Mouse (Mus musculus) myocyte (in vitro differentiated cells): Measurements from ENCODE around the gene Rps27a. TPM values are rescaled to one million over a fixed set of nuclear protein-coding genes. Genes with fewer than 3 reads are reported as not detected.

ENCODE experiments used
- H3K27me3 ChIP-seq: one replicate; pipeline ENCODE4 v1.6.1; 2011; ENCODE audit not compliant: control insufficient read depth, insufficient read depth, insufficient read length
- H3K36me3 ChIP-seq: one replicate; pipeline ENCODE4 v1.6.1; 2011; ENCODE audit not compliant: control insufficient read depth, insufficient read depth
- H3K4me2 ChIP-seq: one replicate; pipeline ENCODE4 v1.6.1; 2011; ENCODE audit warnings: low read depth, control low read depth
- H3K4me3 ChIP-seq: one replicate; pipeline ENCODE4 v1.5.1; 2011; ENCODE audit warnings: mild to moderate bottlenecking, control low read depth, moderate library complexity
- H3K79me2 ChIP-seq: one replicate; pipeline ENCODE4 v1.6.1; 2011; ENCODE audit not compliant: control insufficient read depth, insufficient read depth
- H3ac ChIP-seq: one replicate; pipeline ENCODE4 v1.6.1; 2011; ENCODE audit not compliant: control insufficient read depth, insufficient read length
- E2F4 ChIP-seq: IDR thresholded peaks from one replicate; pipeline ENCODE4 v1.6.1; 2011; ENCODE audit warnings: mild to moderate bottlenecking, control low read depth, moderate library complexity; ENCODE audit not compliant: insufficient read depth
- MAX ChIP-seq: IDR thresholded peaks from one replicate; pipeline ENCODE4 v1.6.1; 2011; ENCODE audit warnings: low read depth, mild to moderate bottlenecking, control low read depth
- MYOD1 ChIP-seq, 3 experiments: IDR thresholded peaks; one replicate each; pipeline ENCODE4 v1.6.1; 2011; ENCODE audit warnings: control low read depth in 2 of 3, low read depth in 2 of 3, mild to moderate bottlenecking in 2 of 3, moderate library complexity in 1 of 3; ENCODE audit not compliant: insufficient read length in 2 of 3, control insufficient read depth in 1 of 3
- POLR2A ChIP-seq: IDR thresholded peaks from one replicate; pipeline ENCODE4 v1.6.1; 2011; ENCODE audit warnings: low read depth, mild to moderate bottlenecking, control low read depth, moderate library complexity; ENCODE audit not compliant: insufficient read length
- REST ChIP-seq: IDR thresholded peaks from one replicate; pipeline ENCODE4 v1.6.1; 2011; ENCODE audit warnings: mild to moderate bottlenecking, control low read depth, moderate library complexity; ENCODE audit not compliant: insufficient read depth, insufficient read length
- TCF3 ChIP-seq: IDR thresholded peaks from one replicate; pipeline ENCODE4 v1.6.1; 2011; ENCODE audit warnings: low read depth, control low read depth; ENCODE audit not compliant: insufficient read length
- polyA plus RNA-seq: library from polyadenylated mRNA; unstranded; fragments of >200 nt; fragmentation: generic; extraction: Trizol; gene quantifications from one replicate; pipeline ENCODE4 v1.2.1, GENCODE M21; 2012; ENCODE audit warnings: missing spikeins

The Rps27a gene
- polyA plus RNA-seq, 1 experiment: 1,894 TPM

DNA sequence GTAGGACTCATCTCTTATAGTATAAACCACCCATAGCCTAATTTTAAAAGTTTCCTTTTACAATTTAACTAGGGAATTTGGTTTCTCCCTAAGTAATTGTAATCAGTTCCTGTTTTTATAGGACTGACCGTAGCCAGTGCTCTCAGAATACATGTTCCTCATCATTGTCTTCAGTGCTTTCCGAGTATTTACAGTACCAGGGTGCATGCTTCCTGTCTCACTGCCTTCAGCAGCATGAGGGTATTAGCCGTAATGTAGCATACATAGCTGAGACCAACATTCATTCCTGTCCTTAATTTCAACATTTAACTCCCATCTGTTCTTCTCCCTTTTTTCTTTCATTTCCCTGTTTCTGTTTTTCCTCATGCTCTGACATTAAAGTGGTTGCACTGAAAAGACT is 50.9 kb downstream of the Rps27a start:
- Histone ChIP-seq H3K79me2 (no peaks in the 10 kb centered on the region), H3ac (no peak overlapping the region), H3K36me3 (peaks cover 24% of the 10 kb centered on the region), H3K4me3 (no peak overlapping the region), H3K27me3 (no peaks in the 10 kb centered on the region), H3K4me2 (no peak overlapping the region)
- TF ChIP-seq REST: no peak
- TF ChIP-seq POLR2A: no peak
- no peak for TF ChIP-seq MAX
- no peak for TF ChIP-seq MYOD1 (IDR thresholded peaks at IDR 0.05; ENCODE audit: control insufficient read depth in 1 of 3, insufficient read length in 2 of 3, low read depth in 2 of 3)
- TF ChIP-seq TCF3: no peak
- no peak for TF ChIP-seq E2F4

Other genes with a start within 250 kb of the Rps27a start
- 3.0 TPM for gene Ccdc88a, start 174.5 kb downstream of the Rps27a start, polyA plus RNA-seq
- gene Prorsd1, start 33.1 kb downstream of the Rps27a start, polyA plus RNA-seq: 13.5 TPM
- gene Mtif2, start 21.7 kb downstream of the Rps27a start, polyA plus RNA-seq: 7.5 TPM
- 0.04 TPM for gene Clhc1, start 159 bp downstream of the Rps27a start, polyA plus RNA-seq
- 309 TPM for gene Rtn4, start 144.8 kb upstream of the Rps27a start, polyA plus RNA-seq